Mouse (Mus musculus) WW6 (cell line): ENCODE measurements at regions not wholly inside any gene's neighbourhood (a gene's known extent, or its start where the extent isn't known, plus 50 kb on each side); places are given as distances from the start of the nearest gene placed in this dataset.
A peak's percentile ranks its signal among the peaks of the same experiment; 100 is the strongest.

Experiments
- DNase-seq: peaks from one replicate; pipeline ENCODE4 v3.0.0-alpha.2; 2013; ENCODE audit warnings: low read depth, low spot score

DNA sequence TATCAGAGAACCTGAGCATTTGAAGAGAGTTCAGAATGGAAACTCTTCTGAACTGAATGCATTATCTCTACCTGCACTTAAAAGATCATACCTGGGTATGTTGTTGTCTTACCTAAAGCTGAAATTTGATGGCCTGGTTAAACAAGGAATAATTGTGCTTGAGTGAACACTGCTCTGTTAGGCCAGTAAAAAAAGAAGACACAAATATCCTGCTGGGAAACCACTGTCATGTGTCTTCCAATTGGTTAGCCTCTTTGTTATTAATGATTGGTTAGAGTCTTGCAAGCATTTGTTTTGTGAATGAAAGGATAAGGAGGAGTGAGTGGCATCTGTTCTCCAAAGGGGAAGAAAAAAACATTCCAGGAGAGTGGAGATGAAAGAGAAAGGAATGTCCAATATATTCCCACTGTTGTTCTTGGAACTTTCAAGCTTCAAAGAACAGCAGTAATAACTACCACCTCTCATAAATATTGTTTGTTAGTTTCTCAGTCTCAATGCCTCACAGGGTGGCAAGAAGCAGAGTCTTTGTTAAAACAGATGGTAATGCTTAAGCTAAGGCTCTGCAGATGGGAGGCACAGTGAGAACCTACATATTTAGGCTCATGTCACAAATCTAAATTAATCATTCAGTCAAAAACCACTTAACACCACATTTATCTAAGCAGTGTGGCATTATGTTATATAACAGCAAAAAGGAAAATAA, 165.5 kb downstream of the Dsel start:
- no peak for DNase-seq

GRCm38 (mm10) chr1:111660950-111661349, 203.8 kb downstream of the Dsel start:
- DNase-seq = no peak

- DNase-seq = no peak
Measured at GRCm38 (mm10) chr1:111660099-111660670, 204.5 kb downstream of the Dsel start.

GRCm38 (mm10) chr1:111633860-111634460, 230.8 kb downstream of the Dsel start:
- DNase-seq = peak; percentile 9
